21 mouse cellular contexts compared by ENCODE assay signal in the genomic region with DNA sequence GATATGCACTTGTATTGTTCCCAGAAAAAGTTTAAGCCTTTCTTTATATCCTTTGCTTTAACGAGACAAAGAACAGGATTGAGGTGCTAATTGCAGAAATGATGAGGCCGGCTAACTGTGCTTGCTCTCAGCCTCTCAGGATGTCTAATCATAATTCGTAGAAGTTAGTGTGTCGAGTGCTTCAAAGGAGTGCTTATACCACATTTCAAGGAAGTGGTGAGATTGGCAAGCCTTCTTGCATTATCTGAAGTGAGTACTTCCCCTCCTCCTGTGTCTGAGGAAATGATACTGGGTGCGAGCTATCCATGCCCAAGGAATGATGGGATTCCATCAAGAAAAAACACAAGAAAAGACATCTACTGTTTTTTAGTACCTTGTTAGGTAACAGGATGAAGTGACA. TPM values are rescaled to one million over a fixed set of nuclear protein-coding genes. Genes with fewer than 3 reads are reported as not detected.
A peak's percentile ranks its signal among the peaks of the same experiment; 100 is the strongest.
DNase-seq lines count a peak whose midpoint lies in the region; ATAC-seq and TF ChIP-seq lines count a peak whose summit lies in the region.
"Had no signal": no experiment of that assay in that cellular context is flagged by ENCODE, and none has a peak within 500 bp of the region (broad histone marks: within the 10 kb centered on the region; RNA-seq: fewer than 3 reads in every experiment).

No protein-coding gene starts in this region.

- H3K27ac ChIP-seq in ES-E14 (ENCODE audit: insufficient read depth, low read depth, low read length, poor library complexity, severe bottlenecking) = no peak overlapping the region
- H3K27ac ChIP-seq in heart, embryonic 11.5 days (ENCODE audit: low read depth, low read length) = no peak overlapping the region
- H3K27ac ChIP-seq: embryonic facial prominence, embryonic 10.5 days; forebrain, embryonic 15.5 days; heart, embryonic 13.5 days; hindbrain, embryonic 15.5 days had no signal

- H3K27me3 ChIP-seq in heart, embryonic 11.5 days (ENCODE audit: control insufficient read depth, insufficient read depth, low read length) = no peaks in the 10 kb centered on the region
- H3K27me3 ChIP-seq: CH12.LX; forebrain, embryonic 15.5 days; heart, embryonic 13.5 days; hindbrain, embryonic 15.5 days; Patski had no signal

- peaks cover 0 to 2% of the 10 kb centered on the region in 2 experiments; a peak in 2 of 4 replicates for H3K4me1 ChIP-seq in ES-E14 (ENCODE audit: control insufficient read depth in 2 of 2, insufficient read depth in 2 of 2, low read length in 2 of 2, poor library complexity in 1 of 2)
- no peaks in the 10 kb centered on the region for H3K4me1 ChIP-seq in heart, embryonic 11.5 days (ENCODE audit: control insufficient read depth, insufficient read depth, low read length)
- H3K4me1 ChIP-seq: embryonic facial prominence, embryonic 10.5 days; forebrain, embryonic 15.5 days; heart, embryonic 13.5 days; hindbrain, embryonic 15.5 days had no signal

- H3K4me2 ChIP-seq in heart, embryonic 11.5 days = no peak overlapping the region
- H3K4me2 ChIP-seq: forebrain, embryonic 15.5 days; heart, embryonic 13.5 days; hindbrain, embryonic 15.5 days had no signal

- in situ Hi-C loops in ES-E14 (cut with MboI; ENCODE audit: low sequenced_read_pairs in 2 of 2, unreplicated experiment in 2 of 2) = no loop called here

- H3K4me3 ChIP-seq in ES-E14 (ENCODE audit: insufficient read depth in 1 of 2, low read depth in 1 of 2, low read length in 2 of 2, poor library complexity in 1 of 2, severe bottlenecking in 1 of 2) = peak overlapping the region in 1 of 2 experiments; percentile 31; a peak in 2 of 4 replicates
- no peak overlapping the region for H3K4me3 ChIP-seq in heart, embryonic 11.5 days (ENCODE audit: low read depth, low read length)
- H3K4me3 ChIP-seq: embryonic facial prominence, embryonic 10.5 days; erythroblast, embryonic 14.5 days; forebrain, embryonic 15.5 days; heart, embryonic 13.5 days; hindbrain, embryonic 15.5 days had no signal

- ATAC-seq in CD4-positive, CD25-positive, alpha-beta regulatory T cell, adult 4 months = peak; percentile 97
- peak; percentile 77 for ATAC-seq in megakaryocyte, adult 5-6 weeks (ENCODE audit: poor library complexity, severe bottlenecking)
- ATAC-seq in erythroblast, adult 5-6 weeks (replicated peaks; ENCODE audit: low FRiP score, poor library complexity, severe bottlenecking) = no peak
- no peak for ATAC-seq in heart, embryonic 11.5 days (replicated peaks; ENCODE audit: insufficient number of reproducible peaks, low FRiP score, low TSS enrichment)
- ATAC-seq: forebrain, embryonic 15.5 days; Patski had no signal

- H3K9me3 ChIP-seq in ES-E14 (ENCODE audit: control insufficient read depth, insufficient read depth, low read depth, low read length) = no peaks in the 10 kb centered on the region
- peaks cover 4% of the 10 kb centered on the region; the same call in 1 of the 2 replicates for H3K9me3 ChIP-seq in heart, embryonic 11.5 days (replicated peaks; ENCODE audit: control insufficient read depth, low read length)
- H3K9me3 ChIP-seq: embryonic facial prominence, embryonic 10.5 days; forebrain, embryonic 15.5 days had no signal

- H3K36me3 ChIP-seq in ES-E14 (ENCODE audit: control insufficient read depth, insufficient read depth, low read length, poor library complexity, severe bottlenecking) = no peaks in the 10 kb centered on the region
- H3K36me3 ChIP-seq in heart, embryonic 11.5 days (ENCODE audit: control insufficient read depth, insufficient read depth, low read length) = no peaks in the 10 kb centered on the region
- H3K36me3 ChIP-seq: embryonic facial prominence, embryonic 10.5 days; forebrain, embryonic 15.5 days; heart, embryonic 13.5 days; hindbrain, embryonic 15.5 days had no signal

- no peak overlapping the region for H3K9ac ChIP-seq in ES-E14 (ENCODE audit: insufficient read depth, low read depth, low read length, poor library complexity, severe bottlenecking)
- no peak overlapping the region for H3K9ac ChIP-seq in heart, embryonic 11.5 days (ENCODE audit: low read depth, low read length)
- H3K9ac ChIP-seq: forebrain, embryonic 15.5 days; heart, embryonic 13.5 days; hindbrain, embryonic 15.5 days had no signal

- DNase-seq in ES-E14 (ENCODE audit: low read depth, low spot score) = peak; percentile 16
- DNase-seq in ZHBTc4 (ENCODE audit: low read depth, low spot score) = peak; percentile 18
- no peak for DNase-seq in layer of hippocampus, adult 9-10 months (ENCODE audit: low spot score)
- no peak for DNase-seq in urinary bladder, postnatal 36 days (ENCODE audit: low spot score in 2 of 2)
- DNase-seq: adrenal gland, adult 2 months; adrenal gland, postnatal 25 days; cerebellum, adult 2 months; cerebellum, postnatal 10 days; heart, postnatal 36 days; kidney, adult 18-20 months had no signal

- 85% methylated on average over 5 of the region's 5 CpGs for WGBS in heart, embryonic 11.5 days (ENCODE audit: insufficient replicate concordance)

TF ChIP-seq in ES-E14, 5 proteins besides CTCF, POLR2A, EP300 and RAD21:
- TF ChIP-seq HCFC1 (IDR thresholded peaks at IDR 0.05; ENCODE audit: borderline replicate concordance, insufficient read depth, low read length) (no peak), ZNF384 (IDR thresholded peaks at IDR 0.05; ENCODE audit: low read depth, low read length) (no peak), MAFK (IDR thresholded peaks at IDR 0.05; ENCODE audit: insufficient read depth, low read depth, low read length) (no peak), ZC3H11A (IDR thresholded peaks at IDR 0.05; ENCODE audit: borderline replicate concordance, low read depth, low read length) (no peak)

RNA-seq across cellular contexts. Expression of a gene that starts 7.2 kb away (rescaled TPM):
- 10 to 100 TPM; 45.5 to 57.4 TPM for polyA plus RNA-seq in CD4-positive, CD25-positive, alpha-beta regulatory T cell, adult 4 months (2017; shearing (Covaris generic))
- 13.0 and 20.0 TPM in 2 replicates for total RNA-seq in ES-E14 (2012; rRNA removed)
- total RNA-seq in megakaryocyte, adult 5-6 weeks (2015) = 39.6 and 45.3 TPM in 2 replicates
- 43.5 and 51.3 TPM in 2 replicates for total RNA-seq in megakaryocyte, adult 5-6 weeks (2017)
- total RNA-seq in erythroblast, adult 5-6 weeks (2015; ENCODE audit: low replicate concordance) = 12.1 and 13.6 TPM in 2 replicates
- total RNA-seq in erythroblast, adult 5-6 weeks (2017; ENCODE audit: low replicate concordance) = 7.8 and 9.9 TPM in 2 replicates
- polyA plus RNA-seq in heart, embryonic 11.5 days (2014; fragmentation: Nextera tagmentation; extraction: Ambion mirVana) = 24.3 and 27.9 TPM in 2 replicates

Comparison
In these comparisons a context has a peak if more than half of its experiments do, and no peak if none do; other contexts are left out.
1. ATAC-seq: peak in CD4-positive, CD25-positive, alpha-beta regulatory T cell, adult 4 months (single experiment) and megakaryocyte, adult 5-6 weeks (single experiment); none in erythroblast, adult 5-6 weeks (single experiment) and heart, embryonic 11.5 days (single experiment).
2. DNase-seq: peak in ES-E14 (single experiment) and ZHBTc4 (single experiment); none in layer of hippocampus, adult 9-10 months (single experiment) and urinary bladder, postnatal 36 days (0 of 2).